Comparison of ENCODE assay signal across 12 mouse cellular contexts in genomic region chr4:150824877-150825276, GRCm38 (mm10). TPM values are rescaled to one million over a fixed set of nuclear protein-coding genes. Genes with fewer than 3 reads are reported as not detected.
DNase-seq lines count a peak whose midpoint lies in the region; ATAC-seq and TF ChIP-seq lines count a peak whose summit lies in the region.
"Had no signal": no experiment of that assay in that cellular context is flagged by ENCODE, and none has a peak within 500 bp of the region (broad histone marks: within the 10 kb centered on the region; RNA-seq: fewer than 3 reads in every experiment).

No protein-coding gene starts in this region.

- no peaks in the 10 kb centered on the region for H3K27me3 ChIP-seq in intestine, embryonic 15.5 days (replicated peaks)
- H3K27me3 ChIP-seq in limb, embryonic 14.5 days (ENCODE audit: control insufficient read depth, insufficient read depth, low read length) = no peaks in the 10 kb centered on the region
- no peaks in the 10 kb centered on the region for H3K27me3 ChIP-seq in stomach, embryonic 16.5 days (ENCODE audit: control insufficient read depth, insufficient read depth, low read length)
- H3K27me3 ChIP-seq: liver, embryonic 15.5 days had no signal

- peak; percentile 46 for DNase-seq in kidney, adult 18-20 months
- no peak for DNase-seq in kidney, postnatal 10 days
- DNase-seq in limb, embryonic 14.5 days (ENCODE audit: low spot score) = no peak
- no peak for DNase-seq in gastrocnemius, postnatal 4 days (ENCODE audit: low spot score in 2 of 2)
- no peak for DNase-seq in left cerebral cortex, postnatal 10 days (ENCODE audit: extremely low spot score in 1 of 2, low spot score in 2 of 2)
- DNase-seq in right cerebral cortex, postnatal 10 days (ENCODE audit: low spot score in 2 of 2) = no peak
- DNase-seq: cerebellum, postnatal 25 days; thymus, postnatal 36 days had no signal

- H3K4me3 ChIP-seq in intestine, embryonic 15.5 days (replicated peaks) = no peak overlapping the region
- no peak overlapping the region for H3K4me3 ChIP-seq in limb, embryonic 14.5 days (replicated peaks; ENCODE audit: low read length)
- H3K4me3 ChIP-seq in stomach, embryonic 16.5 days (replicated peaks; ENCODE audit: low read length) = no peak overlapping the region
- H3K4me3 ChIP-seq: liver, embryonic 15.5 days had no signal

- WGBS in intestine, embryonic 15.5 days = 47% methylated on average over 6 of the region's 6 CpGs
- WGBS in limb, embryonic 14.5 days = 42% methylated on average over 6 of the region's 6 CpGs
- 45% methylated on average over 6 of the region's 6 CpGs for WGBS in stomach, embryonic 16.5 days

- peak; percentile 76 for ATAC-seq in intestine, embryonic 15.5 days
- ATAC-seq in limb, embryonic 14.5 days (ENCODE audit: low FRiP score, low read depth) = no peak
- peak; percentile 76; the same call in 1 of the 2 replicates for ATAC-seq in stomach, embryonic 16.5 days (ENCODE audit: insufficient read depth, low FRiP score)
- ATAC-seq: forebrain, embryonic 14.5 days had no signal

- peaks cover 25% of the 10 kb centered on the region for H3K4me1 ChIP-seq in intestine, embryonic 15.5 days (replicated peaks)
- peaks cover 26% of the 10 kb centered on the region for H3K4me1 ChIP-seq in limb, embryonic 14.5 days (ENCODE audit: control insufficient read depth, insufficient read depth, low read length)
- peaks cover 17% of the 10 kb centered on the region for H3K4me1 ChIP-seq in stomach, embryonic 16.5 days (ENCODE audit: control insufficient read depth, insufficient read depth, low read length)
- H3K4me1 ChIP-seq: liver, embryonic 15.5 days had no signal

- intact Hi-C loops in left cerebral cortex, postnatal 10 days (cut with DNase I) = no loop called here

- H3K36me3 ChIP-seq in intestine, embryonic 15.5 days = no peaks in the 10 kb centered on the region
- no peaks in the 10 kb centered on the region for H3K36me3 ChIP-seq in limb, embryonic 14.5 days (ENCODE audit: control insufficient read depth, insufficient read depth, low read length)
- H3K36me3 ChIP-seq in stomach, embryonic 16.5 days (ENCODE audit: control insufficient read depth, insufficient read depth, low read length) = no peaks in the 10 kb centered on the region
- H3K36me3 ChIP-seq: liver, embryonic 15.5 days had no signal

- H3K9ac ChIP-seq in intestine, embryonic 15.5 days = no peak overlapping the region
- no peak overlapping the region for H3K9ac ChIP-seq in limb, embryonic 14.5 days (ENCODE audit: low read depth, low read length, severe bottlenecking)
- H3K9ac ChIP-seq in stomach, embryonic 16.5 days (ENCODE audit: low read length) = no peak overlapping the region
- H3K9ac ChIP-seq: liver, embryonic 15.5 days had no signal

- H3K27ac ChIP-seq in intestine, embryonic 15.5 days = peak overlapping the region; percentile 86
- H3K27ac ChIP-seq in limb, embryonic 14.5 days (replicated peaks; ENCODE audit: low read depth, low read length) = 0 out of 2 replicates have a peak overlapping the region, but pooled peaks have one; percentile 20
- peak overlapping the region; percentile 87 for H3K27ac ChIP-seq in stomach, embryonic 16.5 days (ENCODE audit: low read length)
- H3K27ac ChIP-seq: liver, embryonic 15.5 days had no signal

- TF ChIP-seq POLR2A in limb, embryonic 14.5 days (IDR thresholded peaks at IDR 0.05; ENCODE audit: borderline replicate concordance, extremely low read depth, insufficient read depth, insufficient read length) = no peak

- H3K9me3 ChIP-seq in intestine, embryonic 15.5 days = no peaks in the 10 kb centered on the region
- no peaks in the 10 kb centered on the region for H3K9me3 ChIP-seq in limb, embryonic 14.5 days (ENCODE audit: control insufficient read depth, low read length)
- H3K9me3 ChIP-seq in stomach, embryonic 16.5 days (replicated peaks; ENCODE audit: control insufficient read depth, low read length) = no peaks in the 10 kb centered on the region
- H3K9me3 ChIP-seq: liver, embryonic 15.5 days had no signal

- H3K4me2 ChIP-seq in intestine, embryonic 15.5 days (replicated peaks) = peak overlapping the region; percentile 28; the same call in 1 of the 2 replicates
- H3K4me2 ChIP-seq in limb, embryonic 14.5 days (replicated peaks; ENCODE audit: low read depth, low read length, severe bottlenecking) = no peak overlapping the region
- peak overlapping the region; percentile 3; the same call in 1 of the 2 replicates for H3K4me2 ChIP-seq in stomach, embryonic 16.5 days (ENCODE audit: low read depth, low read length)
- H3K4me2 ChIP-seq: liver, embryonic 15.5 days had no signal

RNA-seq across cellular contexts. Expression of gene Errfi1, which starts 28.8 kb away (rescaled TPM):
- 27.8 and 28.1 TPM in 2 replicates for polyA plus RNA-seq in intestine, embryonic 15.5 days (2015; fragmentation: Nextera tagmentation; extraction: Ambion mirVana)
- 20.2 and 22.3 TPM in 2 replicates for polyA plus RNA-seq in limb, embryonic 14.5 days (2012; rRNA removed)
- polyA plus RNA-seq in limb, embryonic 14.5 days (2014; fragmentation: Nextera tagmentation; extraction: Ambion mirVana) = 23.9 and 27.2 TPM in 2 replicates
- 29.4 and 30.8 TPM in 2 replicates for polyA plus RNA-seq in stomach, embryonic 16.5 days (2015; fragmentation: Nextera tagmentation; extraction: Ambion mirVana)
- 10 to 100 TPM; 18.8 to 22.8 TPM for total RNA-seq in gastrocnemius, postnatal 4 days (2021)
- total RNA-seq in left cerebral cortex, postnatal 10 days (2021) = 10 to 100 TPM; 19.8 to 23.7 TPM

Comparison
In these comparisons a context has a peak if more than half of its experiments do, and no peak if none do; other contexts are left out.
1. H3K27ac ChIP-seq: peak in every context shown above with its lines; median percentile 87 in stomach, embryonic 16.5 days; 86 in intestine, embryonic 15.5 days; 20 in limb, embryonic 14.5 days.